Comparison of ENCODE assay signal across 26 mouse cellular contexts in the genomic region with DNA sequence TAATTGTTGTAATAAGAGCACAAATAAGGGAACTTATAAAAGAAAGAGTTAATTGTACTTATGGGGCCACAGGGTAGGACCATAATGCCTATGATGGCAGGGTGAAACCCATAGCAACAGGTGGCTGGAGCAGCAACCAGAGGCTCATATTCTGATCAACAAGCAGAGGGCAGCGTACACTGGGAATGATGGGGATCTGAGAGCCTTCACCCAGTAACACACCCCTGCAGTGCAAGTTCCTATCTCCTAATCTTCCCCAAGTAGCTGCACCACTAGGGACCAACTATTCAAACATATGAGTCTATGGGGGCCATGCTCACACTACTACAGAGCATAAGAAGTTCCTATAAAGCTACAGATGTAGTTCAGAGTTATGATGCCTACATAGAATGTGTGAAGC. TPM values are rescaled to one million over a fixed set of nuclear protein-coding genes. Genes with fewer than 3 reads are reported as not detected.
DNase-seq lines count a peak whose midpoint lies in the region; ATAC-seq and TF ChIP-seq lines count a peak whose summit lies in the region.
"Had no signal": no experiment of that assay in that cellular context is flagged by ENCODE, and none has a peak within 500 bp of the region (broad histone marks: within the 10 kb centered on the region; RNA-seq: fewer than 3 reads in every experiment).

No protein-coding gene starts in this region.

- CTCF ChIA-PET in Patski (lab: Charles Lee): interaction anchor here (0.7 to 1.4 kb wide), 3 partner anchors 12 to 80 kb away, joined by 3 to 8 read pairs (median 3); no protein-coding TSS in a partner anchor

- H3K79me2 ChIP-seq in MEL (ENCODE audit: control insufficient read depth, insufficient read depth, low read length, poor library complexity): no peaks in the 10 kb centered on the region

- H3K36me3 ChIP-seq in kidney, adult 2 months (ENCODE audit: control insufficient read depth, insufficient read depth, low read length): no peaks in the 10 kb centered on the region
- peaks cover 0 to 10% of the 10 kb centered on the region in 2 experiments; a peak in 2 of 4 replicates for H3K36me3 ChIP-seq in MEL (ENCODE audit: control insufficient read depth in 1 of 2, insufficient read depth in 2 of 2, low read length in 2 of 2)
- H3K36me3 ChIP-seq in neural tube, embryonic 15.5 days: no peaks in the 10 kb centered on the region
- H3K36me3 ChIP-seq: embryonic facial prominence, embryonic 15.5 days; forebrain, embryonic 10.5 days had no signal

- no peak overlapping the region for H3K4me3 ChIP-seq in kidney, adult 2 months (ENCODE audit: insufficient read depth, low read depth, low read length)
- H3K4me3 ChIP-seq in MEL (ENCODE audit: control insufficient read depth in 1 of 2, insufficient read depth in 1 of 2, low read depth in 2 of 2, low read length in 2 of 2): no peak overlapping the region
- H3K4me3 ChIP-seq in neural tube, embryonic 15.5 days (replicated peaks): no peak overlapping the region
- H3K4me3 ChIP-seq: embryonic facial prominence, embryonic 15.5 days; erythroblast, embryonic 14.5 days; forebrain, embryonic 10.5 days; gastrocnemius, adult 2 months had no signal

- no peak overlapping the region for H3K9ac ChIP-seq in MEL (ENCODE audit: control insufficient read depth, low read depth, low read length, poor library complexity, severe bottlenecking)
- no peak overlapping the region for H3K9ac ChIP-seq in neural tube, embryonic 15.5 days (replicated peaks)
- H3K9ac ChIP-seq: embryonic facial prominence, embryonic 15.5 days; hindbrain, embryonic 14.5 days had no signal

- no peak for TF ChIP-seq EP300 in MEL (IDR thresholded peaks at IDR 0.05; ENCODE audit: low read depth in 1 of 2, low read length in 2 of 2)

- in situ Hi-C loops in Patski (cut with MboI; ENCODE audit: low pct_unique_long_range_greater_than_20kb): loop anchor here (5.0 kb wide), 1 partner anchor 78 kb away; no protein-coding TSS in a partner anchor

- no peaks in the 10 kb centered on the region for H3K4me1 ChIP-seq in kidney, adult 2 months (ENCODE audit: control insufficient read depth, insufficient read depth, low read length)
- peaks cover 6 to 8% of the 10 kb centered on the region in 2 experiments for H3K4me1 ChIP-seq in MEL (ENCODE audit: control insufficient read depth in 1 of 2, insufficient read depth in 2 of 2, low read length in 2 of 2)
- no peaks in the 10 kb centered on the region for H3K4me1 ChIP-seq in neural tube, embryonic 15.5 days
- H3K4me1 ChIP-seq: embryonic facial prominence, embryonic 15.5 days; forebrain, embryonic 10.5 days had no signal

- peak; percentile 34; the same call in 1 of the 2 replicates for TF ChIP-seq CTCF in kidney, adult 2 months (conservative IDR thresholded peaks at IDR 0.05; ENCODE audit: insufficient read depth, insufficient read length, low read depth, low read length)
- TF ChIP-seq CTCF in MEL (IDR thresholded peaks at IDR 0.05 in 2 of 3, conservative IDR thresholded peaks at IDR 0.05 in 1 of 3; ENCODE audit: control insufficient read depth in 1 of 3, insufficient read depth in 1 of 3, low read depth in 2 of 3, low read length in 3 of 3, poor library complexity in 1 of 3, severe bottlenecking in 1 of 3) (no peak), Patski (IDR thresholded peaks at IDR 0.05) (peak; percentile 25)

- DNase-seq in kidney, adult 2 months: no peak
- no peak for DNase-seq in kidney, postnatal 36 days
- DNase-seq in MEL (ENCODE audit: low read depth, low spot score) (peak; percentile 12), Patski (ENCODE audit: low read depth, low spot score) (no peak)
- no peak for DNase-seq in cerebellum, postnatal 36 days
- DNase-seq in ovary, postnatal 14 days (ENCODE audit: low spot score): no peak
- DNase-seq: adrenal gland, adult 2 months; adrenal gland, postnatal 36 days; cerebellum, adult 2 months; cerebellum, postnatal 10 days; embryo, embryonic 11 days; gastrocnemius, adult 2 months; gastrocnemius, postnatal 25 days; heart, postnatal 14 days had no signal

- no peak overlapping the region for H3K4me2 ChIP-seq in neural tube, embryonic 15.5 days
- H3K4me2 ChIP-seq: embryonic facial prominence, embryonic 15.5 days; hindbrain, embryonic 14.5 days had no signal

- 85% methylated on average over 1 of the region's 1 CpGs for WGBS in kidney, adult 2 months
- WGBS in neural tube, embryonic 15.5 days: 89% methylated on average over 1 of the region's 1 CpGs

- TF ChIP-seq POLR2A in kidney, adult 2 months (IDR thresholded peaks at IDR 0.05; ENCODE audit: low read depth, low read length): no peak
- TF ChIP-seq POLR2A in MEL (IDR thresholded peaks at IDR 0.05; ENCODE audit: control insufficient read depth in 1 of 2, insufficient read depth in 1 of 2, low read depth in 1 of 2, low read length in 2 of 2, poor library complexity in 1 of 2): no peak

- no peak for TF ChIP-seq RAD21 in MEL (IDR thresholded peaks at IDR 0.05; ENCODE audit: low read depth, low read length)

- H3K9me3 ChIP-seq in MEL (replicated peaks; ENCODE audit: insufficient read depth, low read length): no peaks in the 10 kb centered on the region
- no peaks in the 10 kb centered on the region for H3K9me3 ChIP-seq in neural tube, embryonic 15.5 days (replicated peaks)
- H3K9me3 ChIP-seq: embryonic facial prominence, embryonic 15.5 days; forebrain, embryonic 10.5 days had no signal

- no peaks in the 10 kb centered on the region for H3K27me3 ChIP-seq in kidney, adult 2 months (replicated peaks; ENCODE audit: control insufficient read depth, insufficient read depth, low read length)
- H3K27me3 ChIP-seq in MEL (ENCODE audit: control insufficient read depth in 1 of 2, insufficient read depth in 2 of 2, low read length in 2 of 2): no peaks in the 10 kb centered on the region
- no peaks in the 10 kb centered on the region for H3K27me3 ChIP-seq in Patski
- no peaks in the 10 kb centered on the region for H3K27me3 ChIP-seq in neural tube, embryonic 15.5 days (replicated peaks)
- H3K27me3 ChIP-seq: embryonic facial prominence, embryonic 15.5 days had no signal

- no peak for ATAC-seq in Patski
- peak; percentile 50 for ATAC-seq in megakaryocyte progenitor cell, adult 5-6 weeks (replicated peaks; ENCODE audit: poor library complexity)
- no peak for ATAC-seq in neural tube, embryonic 15.5 days (ENCODE audit: low FRiP score)
- ATAC-seq: activated CD4-positive, CD25-positive, alpha-beta regulatory T cell, adult 4 months; forebrain, embryonic 14.5 days had no signal

- no peak overlapping the region for H3K27ac ChIP-seq in kidney, adult 2 months (ENCODE audit: insufficient read depth, low read depth, low read length)
- H3K27ac ChIP-seq in MEL (ENCODE audit: control insufficient read depth, low read depth, low read length): no peak overlapping the region
- H3K27ac ChIP-seq in neural tube, embryonic 15.5 days (replicated peaks): no peak overlapping the region
- H3K27ac ChIP-seq: embryonic facial prominence, embryonic 15.5 days; forebrain, embryonic 10.5 days; gastrocnemius, adult 2 months; hindbrain, embryonic 14.5 days had no signal

- POLR2A ChIA-PET in Patski (lab: Charles Lee): no interaction called here

TF ChIP-seq in MEL, 35 proteins besides CTCF, POLR2A, EP300 and RAD21 (continues in another document):
- TF ChIP-seq POLR2AphosphoS5 (IDR thresholded peaks at IDR 0.05; ENCODE audit: borderline replicate concordance, low read depth, low read length) (no peak), RCOR1 (IDR thresholded peaks at IDR 0.05; ENCODE audit: low read depth, low read length) (no peak), ZNF384 (IDR thresholded peaks at IDR 0.05; ENCODE audit: low read depth, low read length) (no peak), E2F4 (IDR thresholded peaks at IDR 0.05; ENCODE audit: borderline replicate concordance, low read depth, low read length) (no peak), BHLHE40 (IDR thresholded peaks at IDR 0.05; ENCODE audit: borderline replicate concordance, low read depth, low read length) (no peak), MEF2A (IDR thresholded peaks at IDR 0.05; ENCODE audit: extremely low read depth, insufficient replicate concordance, low read depth, low read length, poor library complexity, severe bottlenecking) (no peak)

RNA-seq across cellular contexts. Expression of a gene that starts 17.9 kb away (rescaled TPM):
- 0.69 and 0.70 TPM in 2 replicates for polyA plus RNA-seq in kidney, adult 2 months (2012; rRNA removed)
- 0.04 and 0.13 TPM in 2 replicates for total RNA-seq in MEL (2012; rRNA removed)
- polyA plus RNA-seq in MEL (2012; ENCODE audit: insufficient read depth in 1 of 2, insufficient read length in 2 of 2, low read depth in 1 of 2, low replicate concordance in 2 of 2, missing spikeins in 1 of 2) (1 to 10 TPM in 1 of 2 experiments, not detected in 1; 4.1 TPM), Patski (2021) (12.8 TPM)
- not detected in 2 replicates for total RNA-seq in megakaryocyte progenitor cell, adult 5-6 weeks (2015)
- 0.04 TPM in 1 of 2 replicates, not detected in the other for total RNA-seq in megakaryocyte progenitor cell, adult 5-6 weeks (2017)
- 0.70 and 1.00 TPM in 2 replicates for polyA plus RNA-seq in neural tube, embryonic 15.5 days (2015; fragmentation: Nextera tagmentation; extraction: Ambion mirVana)
- total RNA-seq: common myeloid progenitor, adult 5-6 weeks; ES-E14; granulocyte monocyte progenitor cell, adult 5-6 weeks; hematopoietic stem cell, adult 5-6 weeks had no signal
- polyA plus RNA-seq: erythroblast, embryonic 14.5 days had no signal

RNA-seq across cellular contexts. Expression of a gene that starts 20.1 kb away (rescaled TPM):
- 0.56 and 1.0 TPM in 2 replicates for polyA plus RNA-seq in kidney, adult 2 months (2012; rRNA removed)
- total RNA-seq in MEL (2012; rRNA removed): not detected in 2 replicates
- polyA plus RNA-seq in MEL (2012; ENCODE audit: insufficient read depth in 1 of 2, insufficient read length in 2 of 2, low read depth in 1 of 2, low replicate concordance in 2 of 2, missing spikeins in 1 of 2): under 1 TPM in 1 of 2 experiments, not detected in 1; 0.04 TPM
- not detected for polyA plus RNA-seq in Patski (2021)
- total RNA-seq in megakaryocyte progenitor cell, adult 5-6 weeks (2015): not detected in 2 replicates
- total RNA-seq in megakaryocyte progenitor cell, adult 5-6 weeks (2017): not detected in 2 replicates
- 6.1 and 6.5 TPM in 2 replicates for polyA plus RNA-seq in neural tube, embryonic 15.5 days (2015; fragmentation: Nextera tagmentation; extraction: Ambion mirVana)
- total RNA-seq: common myeloid progenitor, adult 5-6 weeks; ES-E14; granulocyte monocyte progenitor cell, adult 5-6 weeks; hematopoietic stem cell, adult 5-6 weeks had no signal
- polyA plus RNA-seq: erythroblast, embryonic 14.5 days had no signal

RNA-seq across cellular contexts. Expression of a gene that starts 43.5 kb away (rescaled TPM):
- polyA plus RNA-seq in kidney, adult 2 months (2012; rRNA removed): 8.8 and 10.9 TPM in 2 replicates
- total RNA-seq in MEL (2012; rRNA removed): 0.04 TPM in 1 of 2 replicates, not detected in the other
- under 1 TPM in 1 of 2 experiments, not detected in 1; 0.06 TPM for polyA plus RNA-seq in MEL (2012; ENCODE audit: insufficient read depth in 1 of 2, insufficient read length in 2 of 2, low read depth in 1 of 2, low replicate concordance in 2 of 2, missing spikeins in 1 of 2)
- polyA plus RNA-seq in Patski (2021): 235 TPM
- not detected in 2 replicates for total RNA-seq in megakaryocyte progenitor cell, adult 5-6 weeks (2015)
- total RNA-seq in megakaryocyte progenitor cell, adult 5-6 weeks (2017): 0.27 TPM in 1 of 2 replicates, not detected in the other
- 17.8 and 20.1 TPM in 2 replicates for polyA plus RNA-seq in neural tube, embryonic 15.5 days (2015; fragmentation: Nextera tagmentation; extraction: Ambion mirVana)
- total RNA-seq: granulocyte monocyte progenitor cell, adult 5-6 weeks; hematopoietic stem cell, adult 5-6 weeks had no signal
- polyA plus RNA-seq: erythroblast, embryonic 14.5 days had no signal

RNA-seq across cellular contexts. Expression of a gene that starts 59.7 kb away (rescaled TPM):
- polyA plus RNA-seq in kidney, adult 2 months (2012; rRNA removed): 2.0 and 3.0 TPM in 2 replicates
- total RNA-seq in MEL (2012; rRNA removed): 0.04 and 0.07 TPM in 2 replicates
- polyA plus RNA-seq in MEL (2012; ENCODE audit: insufficient read depth in 1 of 2, insufficient read length in 2 of 2, low read depth in 1 of 2, low replicate concordance in 2 of 2, missing spikeins in 1 of 2): under 1 TPM in 1 of 2 experiments, not detected in 1; 0.08 TPM
- 0.10 TPM for polyA plus RNA-seq in Patski (2021)
- not detected in 2 replicates for total RNA-seq in megakaryocyte progenitor cell, adult 5-6 weeks (2015)
- 0.10 and 0.17 TPM in 2 replicates for total RNA-seq in megakaryocyte progenitor cell, adult 5-6 weeks (2017)
- 1.9 and 2.2 TPM in 2 replicates for polyA plus RNA-seq in neural tube, embryonic 15.5 days (2015; fragmentation: Nextera tagmentation; extraction: Ambion mirVana)
- polyA plus RNA-seq: erythroblast, embryonic 14.5 days had no signal

Comparison
In these comparisons a context has a peak if more than half of its experiments do, and no peak if none do; other contexts are left out.
1. CTCF ChIP-seq: peak in kidney, adult 2 months (single experiment) and Patski (single experiment); none in MEL (0 of 3).
2. RNA of a gene that starts 43.5 kb away (polyA plus RNA-seq): 235 TPM in Patski (single experiment); 17.8 to 20.1 TPM in neural tube, embryonic 15.5 days, 8.8 to 10.9 TPM in kidney, adult 2 months and 0.06 TPM in MEL; every median in the first group is over 10 times any median in the second.